Mouse (Mus musculus): ENCODE measurements around the gene Trappc10.

Gene Trappc10

GRCm38 (mm10) chr10:78160369-78161095 lies 83.9 kb downstream of the Trappc10 start:
- no peak for DNase-seq (ENCODE audit: low read depth, low spot score)

GRCm38 (mm10) chr10:78159906-78160305 lies 84.5 kb downstream of the Trappc10 start:
- peak; percentile 77 for DNase-seq (ENCODE audit: low read depth, low spot score)

- no peak for DNase-seq (ENCODE audit: low read depth, low spot score)
Observed at GRCm38 (mm10) chr10:78159252-78159878, 85.1 kb downstream of the Trappc10 start.

DNA sequence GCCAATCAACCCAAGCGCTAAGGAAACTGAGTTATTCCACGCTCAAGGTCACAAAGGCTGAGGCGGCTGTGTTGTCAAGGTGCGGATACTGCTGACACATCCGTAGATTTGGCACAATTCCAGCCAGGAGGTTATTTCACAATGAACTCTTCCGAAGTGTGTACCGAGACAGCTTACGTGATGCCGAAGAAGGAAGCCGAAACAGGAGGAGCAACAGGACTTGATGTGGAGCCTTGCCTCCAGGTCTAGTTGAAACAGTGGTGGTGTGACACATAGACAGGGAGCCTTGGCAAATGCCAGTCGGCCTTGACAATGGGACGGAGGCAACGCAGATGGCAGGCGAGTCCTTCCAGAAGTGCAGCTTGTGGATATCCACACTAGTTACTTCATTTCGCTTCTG lies 86.4 kb downstream of the Trappc10 start:
- no peak for DNase-seq (ENCODE audit: low read depth, low spot score)

DNA sequence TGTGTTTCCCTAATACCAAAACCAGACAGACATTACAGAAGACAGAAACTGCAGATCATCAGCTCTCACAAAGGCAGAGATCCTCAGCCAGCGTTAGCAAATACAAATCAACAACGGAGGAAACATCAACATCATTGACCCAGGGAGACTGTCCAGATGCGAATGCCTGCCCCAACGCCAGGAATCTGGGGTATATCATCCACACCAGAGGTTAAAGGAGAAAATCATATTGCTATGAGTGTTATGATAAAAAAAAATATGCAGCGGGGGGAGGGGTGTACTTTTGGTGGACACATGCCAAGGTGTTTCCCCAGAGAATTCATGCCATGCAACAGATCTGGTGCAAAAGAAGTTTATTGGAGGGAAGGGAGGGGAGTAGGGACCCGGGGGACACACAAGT lies 87.5 kb downstream of the Trappc10 start:
- DNase-seq (ENCODE audit: low read depth, low spot score): no peak

GRCm38 (mm10) chr10:78148834-78149766 lies 95.3 kb downstream of the Trappc10 start:
- DNase-seq (ENCODE audit: low read depth, low spot score): no peak

- DNase-seq (ENCODE audit: low read depth, low spot score): no peak
Observed at GRCm38 (mm10) chr10:78147908-78148441, 96.5 kb downstream of the Trappc10 start.

DNA sequence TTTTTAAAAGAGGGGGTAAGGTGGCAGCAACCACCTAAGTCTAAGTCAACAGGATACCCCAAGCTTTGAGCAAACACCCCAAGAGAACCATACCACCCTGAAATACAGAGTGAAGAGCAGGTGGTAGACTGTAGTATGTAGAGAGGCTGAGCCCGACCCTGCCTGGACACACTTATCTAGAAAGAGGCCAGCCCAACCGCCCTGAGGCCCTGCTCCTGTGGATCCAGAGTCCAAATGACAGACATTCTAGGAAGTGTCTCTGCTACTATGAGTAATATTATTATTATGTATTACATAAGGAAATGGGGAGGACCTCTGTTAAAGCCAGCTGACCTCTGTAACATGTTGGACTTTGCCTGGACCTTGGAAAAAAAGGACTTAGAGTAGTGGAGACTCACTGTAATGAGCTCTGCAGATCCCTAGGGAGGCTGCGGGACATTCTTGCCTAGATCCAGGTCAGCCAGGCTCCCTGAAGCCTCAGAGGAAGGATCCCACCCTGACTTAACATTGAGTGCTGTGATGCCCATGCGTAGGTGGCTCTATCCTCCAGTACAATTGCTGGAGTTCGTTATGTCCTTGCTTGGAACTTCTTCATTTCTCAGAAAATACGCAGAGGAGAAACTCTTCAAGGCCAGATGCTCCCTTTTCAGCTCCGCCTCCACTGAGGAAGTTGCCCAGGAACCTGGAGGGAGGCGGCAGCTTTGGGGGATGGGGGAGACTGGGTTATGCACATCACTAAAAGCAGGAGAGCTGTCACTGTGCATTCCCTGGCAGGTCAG lies 100.5 kb downstream of the Trappc10 start:
- no peak for DNase-seq (ENCODE audit: low read depth, low spot score)

- DNase-seq (ENCODE audit: low read depth, low spot score): no peak
Observed at GRCm38 (mm10) chr10:78140843-78141242, 103.6 kb downstream of the Trappc10 start.

DNA sequence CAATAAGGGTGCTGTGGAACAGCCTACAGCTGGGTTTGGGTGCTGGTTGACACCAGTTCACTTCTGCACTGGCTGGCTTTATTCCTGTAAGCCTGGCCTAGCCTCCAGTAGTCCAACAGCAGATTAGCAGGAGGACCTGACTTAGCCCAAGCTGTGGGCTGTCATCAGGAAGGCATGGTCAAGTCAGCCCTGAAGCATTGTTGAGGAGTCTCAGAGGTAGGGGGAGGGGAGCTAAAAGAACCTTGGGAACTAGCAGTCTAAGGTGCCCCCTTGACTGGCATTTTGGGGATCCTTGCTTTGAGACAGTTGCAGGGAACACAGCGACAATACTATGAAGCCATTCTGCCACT lies 104.2 kb downstream of the Trappc10 start:
- no peak for DNase-seq (ENCODE audit: low read depth, low spot score)

GRCm38 (mm10) chr10:78139572-78140250 lies 104.7 kb downstream of the Trappc10 start:
- DNase-seq (ENCODE audit: low read depth, low spot score): no peak

- no peak for DNase-seq (ENCODE audit: low read depth, low spot score)
Observed at GRCm38 (mm10) chr10:78138812-78139523, 105.5 kb downstream of the Trappc10 start.

- DNase-seq (ENCODE audit: low read depth, low spot score): no peak
Observed at GRCm38 (mm10) chr10:78137191-78137590, 107.2 kb downstream of the Trappc10 start.

Data from embryo, embryonic 11.5 days (tissue).